Mouse (Mus musculus): ENCODE results near the gene Tmem207.

Gene Tmem207

GRCm38 (mm10) chr16:26456182-26456581, 70.4 kb downstream of the Tmem207 start:
- no peak for DNase-seq (ENCODE audit: low spot score)

- no peak for DNase-seq (ENCODE audit: low spot score)
Observed at GRCm38 (mm10) chr16:26454163-26454562, 72.4 kb downstream of the Tmem207 start.
